Mouse (Mus musculus) skeletal muscle tissue, adult 2 months (tissue): ENCODE data around the gene 1700019D03Rik.
"Not testable (repeated sequence)": the region's sequence is repeated elsewhere in the genome, so short reads cannot be mapped to it uniquely, and the experiment has no call there.

Experiments
- DNase-seq: peaks from one replicate; pipeline ENCODE4 v3.0.0-alpha.2; 2012; ENCODE audit warnings: low read depth, low spot score

Gene 1700019D03Rik

GRCm38 (mm10) chr1:52954456-52954855, 65.5 kb downstream of the 1700019D03Rik start:
- no peak for DNase-seq

- no peak for DNase-seq
These were observed 66.4 kb downstream of the 1700019D03Rik start for GRCm38 (mm10) chr1:52953548-52953947.

GRCm38 (mm10) chr1:52952551-52953397, 67.2 kb downstream of the 1700019D03Rik start:
- no peak for DNase-seq

- peak; percentile 18 for DNase-seq
These were observed 67.8 kb downstream of the 1700019D03Rik start for GRCm38 (mm10) chr1:52952143-52952542.

- no peak for DNase-seq
These were observed 68.7 kb downstream of the 1700019D03Rik start for GRCm38 (mm10) chr1:52951146-52951868.

GRCm38 (mm10) chr1:52947895-52948294, 72.1 kb downstream of the 1700019D03Rik start:
- DNase-seq: no peak

- no peak for DNase-seq
These were observed 81.0 kb downstream of the 1700019D03Rik start for GRCm38 (mm10) chr1:52939021-52939420.

- DNase-seq: no peak
These were observed 85.5 kb downstream of the 1700019D03Rik start for GRCm38 (mm10) chr1:52934494-52934893.

- not testable (repeated sequence) for DNase-seq
These were observed 95.5 kb downstream of the 1700019D03Rik start for GRCm38 (mm10) chr1:52924482-52924881.

- DNase-seq: not testable (repeated sequence)
These were observed 101.1 kb downstream of the 1700019D03Rik start for GRCm38 (mm10) chr1:52918897-52919296.

GRCm38 (mm10) chr1:52916655-52917054, 103.3 kb downstream of the 1700019D03Rik start:
- DNase-seq: no peak

GRCm38 (mm10) chr1:52909783-52910182, 110.2 kb downstream of the 1700019D03Rik start:
- DNase-seq: no peak

- DNase-seq: no peak
These were observed 135.8 kb downstream of the 1700019D03Rik start for GRCm38 (mm10) chr1:52884208-52884607.
